Mouse (Mus musculus): ENCODE measurements around the gene Vmn1r148. TPM values are rescaled to one million over a fixed set of nuclear protein-coding genes. Genes with fewer than 3 reads are reported as not detected.
"Not testable (repeated sequence)": the region's sequence is repeated elsewhere in the genome, so short reads cannot be mapped to it uniquely, and the experiment has no call there.

Vmn1r148 gene
- polyA plus RNA-seq (2015; fragmentation: Nextera tagmentation; extraction: Ambion mirVana): not detected in 2 replicates

DNA sequence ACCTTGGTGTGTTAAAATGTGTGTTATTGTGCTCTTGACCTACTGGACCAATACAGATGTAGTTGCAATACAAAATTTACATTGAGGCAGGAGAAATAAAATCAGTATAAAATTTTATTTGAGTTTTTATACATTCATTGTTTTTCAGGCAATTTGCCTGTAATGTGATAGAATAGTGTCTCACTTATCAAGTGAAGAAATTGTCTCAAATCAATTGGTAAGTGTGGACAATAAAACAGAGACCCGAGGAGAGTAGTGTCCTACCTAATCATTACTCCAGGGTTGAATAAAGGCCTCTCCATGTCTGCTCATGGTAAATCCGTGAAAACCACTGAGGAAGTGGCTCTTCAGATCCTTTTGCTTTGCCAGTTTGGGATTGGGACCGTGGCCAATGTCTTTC is at the start of gene Vmn1r148:
TSS of gene Vmn1r148 (plus strand) at position 301 of the 400 bp plus-strand sequence.
- ATAC-seq; H3K36me3 ChIP-seq (replicated peaks; ENCODE audit: insufficient read depth, low read length); DNase-seq; H3K4me3 ChIP-seq (ENCODE audit: low read depth, low read length); H3K4me2 ChIP-seq (ENCODE audit: low read depth, low read length); H3K9ac ChIP-seq (replicated peaks); H3K27me3 ChIP-seq (ENCODE audit: insufficient read depth, low read length); H3K4me1 ChIP-seq (ENCODE audit: insufficient read depth); H3K9me3 ChIP-seq (ENCODE audit: low read length); H3K27ac ChIP-seq (ENCODE audit: low read depth): not testable (repeated sequence)
- no CpG with 5 or more reads among the region's 3 CpGs for WGBS (ENCODE audit: insufficient replicate concordance)

DNA sequence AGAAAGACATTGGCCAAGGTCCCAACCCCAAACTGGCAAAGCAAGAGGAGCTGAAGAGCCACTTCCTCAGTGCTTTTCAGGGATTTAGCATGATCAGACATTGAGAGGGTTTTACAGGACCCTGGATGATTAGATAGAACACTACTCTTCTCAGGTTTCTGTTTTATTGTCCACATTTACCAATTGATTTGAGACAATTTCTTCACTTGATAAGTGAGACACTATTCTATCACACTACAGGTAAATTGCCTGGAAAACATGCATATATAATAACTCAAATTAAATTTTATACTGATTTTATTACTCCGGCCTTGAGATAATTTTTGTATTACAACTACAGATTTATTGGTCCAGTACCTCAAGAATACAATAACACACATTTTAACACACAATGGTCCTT is 42.4 kb upstream of the Vmn1r148 start, which contains the start of gene Gm8660:
TSS of gene Gm8660 (minus strand) at position 101 of the 400 bp plus-strand sequence.
- H3K27ac ChIP-seq (ENCODE audit: low read depth); DNase-seq; H3K4me2 ChIP-seq (ENCODE audit: low read depth, low read length); H3K36me3 ChIP-seq (replicated peaks; ENCODE audit: insufficient read depth, low read length); ATAC-seq; H3K4me3 ChIP-seq (ENCODE audit: low read depth, low read length); H3K9me3 ChIP-seq (ENCODE audit: low read length); H3K27me3 ChIP-seq (ENCODE audit: insufficient read depth, low read length); H3K4me1 ChIP-seq (ENCODE audit: insufficient read depth); H3K9ac ChIP-seq (replicated peaks): not testable (repeated sequence)
- no CpG with 5 or more reads among the region's 1 CpGs for WGBS (ENCODE audit: insufficient replicate concordance)

DNA sequence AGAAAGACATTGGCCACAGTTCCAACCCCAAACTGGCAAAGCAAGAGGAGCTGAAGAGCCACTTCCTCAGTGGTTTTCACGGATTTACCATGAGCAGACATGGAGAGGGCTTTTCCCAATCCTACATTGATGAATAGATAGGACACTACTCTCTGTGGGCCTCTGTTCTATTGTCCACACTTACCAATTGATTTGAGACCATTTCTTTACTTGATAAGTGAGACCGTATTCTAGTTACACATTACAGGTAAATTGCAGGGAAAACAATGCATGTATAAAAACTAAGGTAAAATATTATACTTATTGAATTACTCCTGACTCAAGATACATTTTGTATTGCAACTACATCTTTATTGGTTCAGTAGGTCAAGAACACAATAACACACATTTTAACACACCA is 24.7 kb downstream of the Vmn1r148 start, which contains the start of gene Vmn1r149:
TSS of gene Vmn1r149 (minus strand) at position 101 of the 400 bp plus-strand sequence.
- not testable (repeated sequence) for DNase-seq

DNA sequence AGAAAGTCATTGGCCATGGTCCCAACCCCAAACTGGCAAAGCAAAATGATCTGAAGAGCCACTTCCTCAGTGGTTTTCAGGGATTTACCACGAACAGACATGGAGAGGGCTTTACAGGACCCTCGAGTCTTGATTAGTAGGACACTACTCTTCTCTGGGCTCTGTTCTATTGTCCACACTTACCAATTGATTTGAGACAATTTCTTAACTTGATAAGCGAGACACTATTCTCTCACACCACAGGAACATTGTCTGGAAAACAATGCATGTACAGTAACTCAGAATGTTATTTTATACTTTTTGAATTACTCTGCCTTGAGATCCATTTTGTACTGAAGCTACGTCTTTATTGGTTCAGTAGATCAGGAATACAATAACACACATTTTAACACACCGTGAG is 50.6 kb downstream of the Vmn1r148 start, which contains the start of gene Gm10665:
TSS of gene Gm10665 (minus strand) at position 101 of the 400 bp plus-strand sequence.
- H3K9me3 ChIP-seq (ENCODE audit: low read length); ATAC-seq; H3K4me2 ChIP-seq (ENCODE audit: low read depth, low read length); H3K4me1 ChIP-seq (ENCODE audit: insufficient read depth); H3K9ac ChIP-seq (replicated peaks); H3K36me3 ChIP-seq (replicated peaks; ENCODE audit: insufficient read depth, low read length); DNase-seq; H3K4me3 ChIP-seq (ENCODE audit: low read depth, low read length); H3K27ac ChIP-seq (ENCODE audit: low read depth); H3K27me3 ChIP-seq (ENCODE audit: insufficient read depth, low read length): not testable (repeated sequence)
- no CpG with 5 or more reads among the region's 5 CpGs for WGBS (ENCODE audit: insufficient replicate concordance)

More for the DNA sequence above, 24.7 kb downstream of the Vmn1r148 start, which contains the start of gene Vmn1r149:
- H3K27me3 ChIP-seq (ENCODE audit: insufficient read depth, low read length); H3K27ac ChIP-seq (ENCODE audit: low read depth); H3K4me1 ChIP-seq (ENCODE audit: insufficient read depth); H3K9ac ChIP-seq (replicated peaks); ATAC-seq; H3K4me2 ChIP-seq (ENCODE audit: low read depth, low read length); H3K4me3 ChIP-seq (ENCODE audit: low read depth, low read length); H3K9me3 ChIP-seq (ENCODE audit: low read length); H3K36me3 ChIP-seq (replicated peaks; ENCODE audit: insufficient read depth, low read length): not testable (repeated sequence)
- no CpG with 5 or more reads among the region's 2 CpGs for WGBS (ENCODE audit: insufficient replicate concordance)

Other genes with a start within 250 kb of the Vmn1r148 start
- not detected in 2 replicates for gene Vmn1r142, start 249.5 kb upstream of the Vmn1r148 start, polyA plus RNA-seq (2015; fragmentation: Nextera tagmentation; extraction: Ambion mirVana)
- not detected in 2 replicates for gene Vmn1r143, start 224.2 kb upstream of the Vmn1r148 start, polyA plus RNA-seq (2015; fragmentation: Nextera tagmentation; extraction: Ambion mirVana)
- not detected in 2 replicates for gene Gm8653, start 212.3 kb upstream of the Vmn1r148 start, polyA plus RNA-seq (2015; fragmentation: Nextera tagmentation; extraction: Ambion mirVana)
- not detected in 2 replicates for gene Gm8453, start 184.1 kb upstream of the Vmn1r148 start, polyA plus RNA-seq (2015; fragmentation: Nextera tagmentation; extraction: Ambion mirVana)
- not detected in 2 replicates for gene Gm4187, start 83.9 kb upstream of the Vmn1r148 start, polyA plus RNA-seq (2015; fragmentation: Nextera tagmentation; extraction: Ambion mirVana)
- not detected in 2 replicates for gene Gm8660, start 42.5 kb upstream of the Vmn1r148 start, polyA plus RNA-seq (2015; fragmentation: Nextera tagmentation; extraction: Ambion mirVana)
- not detected in 2 replicates for gene Vmn1r149, start 24.6 kb downstream of the Vmn1r148 start, polyA plus RNA-seq (2015; fragmentation: Nextera tagmentation; extraction: Ambion mirVana)
- gene Gm10665, start 50.5 kb downstream of the Vmn1r148 start, polyA plus RNA-seq (2015; fragmentation: Nextera tagmentation; extraction: Ambion mirVana): not detected in 2 replicates
- not detected in 2 replicates for gene Vmn1r151, start 86.1 kb downstream of the Vmn1r148 start, polyA plus RNA-seq (2015; fragmentation: Nextera tagmentation; extraction: Ambion mirVana)
- not detected in 2 replicates for gene Vmn1r152, start 109.4 kb downstream of the Vmn1r148 start, polyA plus RNA-seq (2015; fragmentation: Nextera tagmentation; extraction: Ambion mirVana)
- gene Gm8677, start 121.3 kb downstream of the Vmn1r148 start, polyA plus RNA-seq (2015; fragmentation: Nextera tagmentation; extraction: Ambion mirVana): not detected in 2 replicates
- not detected in 2 replicates for gene Gm4201, start 151.8 kb downstream of the Vmn1r148 start, polyA plus RNA-seq (2015; fragmentation: Nextera tagmentation; extraction: Ambion mirVana)
- not detected in 2 replicates for gene Gm4565, start 174.5 kb downstream of the Vmn1r148 start, polyA plus RNA-seq (2015; fragmentation: Nextera tagmentation; extraction: Ambion mirVana)
- gene Vmn1r155, start 244.4 kb downstream of the Vmn1r148 start, polyA plus RNA-seq (2015; fragmentation: Nextera tagmentation; extraction: Ambion mirVana): not detected in 2 replicates

Measured in liver, postnatal 0 days (tissue).